Mouse (Mus musculus) limb, embryonic 14.5 days (tissue): Measurements from ENCODE around the gene Pard3b. TPM values are rescaled to one million over a fixed set of nuclear protein-coding genes. Genes with fewer than 3 reads are reported as not detected.

Experiments
- ATAC-seq: fragments of 200-750 bp; cut with Nextera tagmentation; 2 replicates; pipeline ENCODE4 v1.8.0; 2017; ENCODE audit warnings: low read depth, moderate number of reproducible peaks, moderate TSS enrichment; ENCODE audit not compliant: low FRiP score
- DNase-seq: peaks from one replicate; pipeline ENCODE4 v3.0.0-alpha.2; 2015; ENCODE audit warnings: low spot score
- H3K27ac ChIP-seq: fragments of 300-500 bp; sonication (generic); replicated peaks from 2 replicates; pipeline ENCODE4 v1.5.1; 2014; ENCODE audit warnings: low read depth, mild to moderate bottlenecking, low read length, moderate library complexity, mixed read lengths
- H3K27me3 ChIP-seq: fragments of 300-500 bp; sonication (generic); 2 replicates; pipeline ENCODE4 v1.6.1; 2014; ENCODE audit warnings: low read length, mixed read lengths; ENCODE audit not compliant: control insufficient read depth, insufficient read depth
- H3K36me3 ChIP-seq: fragments of 300-500 bp; sonication (generic); 2 replicates; pipeline ENCODE4 v1.6.1; 2014; ENCODE audit warnings: mild to moderate bottlenecking, low read length, moderate library complexity, mixed read lengths; ENCODE audit not compliant: control insufficient read depth, insufficient read depth
- H3K4me1 ChIP-seq: fragments of 300-500 bp; sonication (generic); 2 replicates; pipeline ENCODE4 v1.6.1; 2014; ENCODE audit warnings: antibody characterized with exemption, low read length, mixed read lengths; ENCODE audit not compliant: control insufficient read depth, insufficient read depth
- H3K4me2 ChIP-seq: fragments of 300-500 bp; sonication (generic); replicated peaks from 2 replicates; pipeline ENCODE4 v1.6.1; 2014; ENCODE audit warnings: low read depth, mild to moderate bottlenecking, low read length, moderate library complexity; ENCODE audit not compliant: severe bottlenecking
- H3K4me3 ChIP-seq: fragments of 300-500 bp; sonication (generic); replicated peaks from 2 replicates; pipeline ENCODE4 v1.5.1; 2014; ENCODE audit warnings: low read length
- H3K9ac ChIP-seq: fragments of 300-500 bp; sonication (generic); 2 replicates; pipeline ENCODE4 v1.6.1; 2014; ENCODE audit warnings: mild to moderate bottlenecking, low read depth, low read length, moderate library complexity; ENCODE audit not compliant: severe bottlenecking
- H3K9me3 ChIP-seq: fragments of 300-500 bp; sonication (generic); 2 replicates; pipeline ENCODE4 v1.6.1; 2016; ENCODE audit warnings: low read length; ENCODE audit not compliant: control insufficient read depth
- POLR2A ChIP-seq: fragments of 200-500 bp; IDR thresholded peaks from 2 replicates; pipeline ENCODE4 v1.8.0; 2012; ENCODE audit warnings: inconsistent platforms, mild to moderate bottlenecking, moderate library complexity, borderline replicate concordance; ENCODE audit not compliant: insufficient read depth, insufficient read length; ENCODE audit errors: extremely low read depth
- WGBS: fragments of 180-500 bp; shearing (Covaris S2); extraction: QIAGEN DNeasy Blood & Tissue Kit; methylation state at CpG from one replicate; pipeline ENCODE4 v1.1.7; 2014; 5-methylcytosine and 5-hydroxymethylcytosine counted together
- polyA plus RNA-seq, 2 experiments: library from polyadenylated mRNA; depleted of rRNA in 1 of 2; stranded (reverse) in 1 of 2; unstranded in 1 of 2; fragments of >200 nt; fragmentation: Nextera tagmentation in 1 of 2; extraction: Ambion mirVana in 1 of 2; gene quantifications; 2 replicates each; pipeline versions ENCODE4 v1.2.1 to v1.2.3; 2012 to 2014

The Pard3b gene
- polyA plus RNA-seq, 2 experiments = 5.3 to 21.0 TPM

DNA sequence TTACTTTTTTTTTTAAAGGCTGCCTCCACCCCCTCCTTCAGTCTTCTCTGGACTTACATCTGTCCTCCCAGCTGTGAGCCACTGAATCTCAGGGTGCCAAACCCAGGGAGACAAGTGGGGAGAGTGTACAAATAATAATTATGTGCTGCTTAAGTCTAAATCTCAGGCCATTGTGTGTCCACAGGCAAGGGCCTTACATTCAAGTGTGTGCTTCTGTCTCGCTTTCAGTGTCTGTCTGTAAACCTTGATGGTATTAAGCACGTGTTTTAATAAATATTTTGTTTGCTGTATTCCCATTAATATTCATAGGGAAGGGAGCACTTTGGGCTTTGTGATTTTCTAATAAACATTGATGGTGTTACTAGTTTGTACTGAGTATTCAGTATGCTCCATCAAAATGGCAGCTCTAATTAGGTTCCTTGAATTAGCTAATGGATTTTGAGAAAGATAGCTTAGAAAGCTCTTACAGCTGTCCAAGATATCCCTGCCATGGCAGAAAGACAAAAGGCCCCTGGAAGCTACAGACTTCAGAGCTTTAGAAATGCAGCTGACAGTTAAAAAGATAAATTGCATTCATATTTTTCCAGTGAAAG is 880.1 kb downstream of the Pard3b start:
- TF ChIP-seq POLR2A = no peak
- no peak overlapping the region for H3K4me3 ChIP-seq

DNA sequence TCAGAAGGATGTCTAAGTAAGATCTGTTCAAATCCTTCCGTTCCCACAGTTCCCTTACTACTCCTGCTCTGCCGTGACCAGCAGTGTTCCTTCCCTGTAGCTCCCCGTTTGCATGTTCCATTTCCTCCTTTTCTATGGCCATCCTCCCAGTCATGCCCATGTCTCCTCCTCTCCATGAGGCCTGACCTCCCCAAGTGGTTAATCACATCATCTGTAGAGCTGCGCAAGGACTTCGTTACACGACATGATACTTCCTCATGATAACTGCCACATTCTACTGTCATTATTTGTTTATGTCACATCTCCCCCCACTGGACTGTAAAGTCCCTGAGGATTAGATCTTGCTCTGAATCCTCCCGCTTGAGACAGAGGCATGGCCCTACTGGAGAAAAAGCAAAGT is 882.7 kb downstream of the Pard3b start:
- H3K27ac ChIP-seq = no peak overlapping the region
- ATAC-seq = no peak

More for the DNA sequence above, 880.1 kb downstream of the Pard3b start:
- no peak overlapping the region for H3K4me2 ChIP-seq
- H3K9ac ChIP-seq = no peak overlapping the region
- WGBS = 85% methylated on average over 2 of the region's 2 CpGs
- H3K36me3 ChIP-seq = no peaks in the 10 kb centered on the region
- no peak overlapping the region for H3K27ac ChIP-seq
- H3K27me3 ChIP-seq = no peaks in the 10 kb centered on the region
- no peak for DNase-seq
- H3K9me3 ChIP-seq = no peaks in the 10 kb centered on the region
- no peaks in the 10 kb centered on the region for H3K4me1 ChIP-seq
- no peak for ATAC-seq

DNA sequence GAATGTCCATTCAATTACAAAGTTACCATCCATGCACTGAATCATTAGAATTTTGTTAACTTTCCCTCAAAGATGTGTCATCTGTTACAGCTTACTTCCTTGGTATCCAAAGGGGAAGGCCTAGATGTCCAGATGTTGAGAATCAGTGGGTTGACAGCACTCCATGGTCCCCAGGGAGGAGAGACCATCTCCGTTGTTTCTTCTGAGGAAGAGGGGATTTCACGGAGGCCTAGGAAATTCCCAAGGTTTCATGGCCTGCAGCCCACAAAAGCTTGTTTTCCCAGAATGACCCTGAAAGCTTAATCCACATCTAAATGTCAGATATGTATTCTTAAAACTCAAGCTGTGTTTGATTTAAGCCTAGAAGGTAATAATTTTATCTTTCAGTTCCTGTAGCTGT is 884.1 kb downstream of the Pard3b start:
- WGBS = 73% methylated on average over 2 of the region's 2 CpGs
- peaks cover 4% of the 10 kb centered on the region for H3K4me1 ChIP-seq
- H3K9ac ChIP-seq = no peak overlapping the region
- ATAC-seq (no peak), DNase-seq (no peak)
- no peak overlapping the region for H3K27ac ChIP-seq
- no peaks in the 10 kb centered on the region for H3K36me3 ChIP-seq
- no peak for TF ChIP-seq POLR2A
- no peak overlapping the region for H3K4me3 ChIP-seq
- no peaks in the 10 kb centered on the region for H3K27me3 ChIP-seq
- no peak overlapping the region for H3K4me2 ChIP-seq
- no peaks in the 10 kb centered on the region for H3K9me3 ChIP-seq

More for the DNA sequence above, 882.7 kb downstream of the Pard3b start:
- Histone ChIP-seq H3K4me1 (no peaks in the 10 kb centered on the region), H3K9ac (no peak overlapping the region), H3K4me2 (no peak overlapping the region), H3K9me3 (no peaks in the 10 kb centered on the region), H3K27me3 (no peaks in the 10 kb centered on the region), H3K36me3 (no peaks in the 10 kb centered on the region), H3K4me3 (no peak overlapping the region)
- WGBS = 86% methylated on average over 7 of the region's 7 CpGs
- no peak for TF ChIP-seq POLR2A
- no peak for DNase-seq

DNA sequence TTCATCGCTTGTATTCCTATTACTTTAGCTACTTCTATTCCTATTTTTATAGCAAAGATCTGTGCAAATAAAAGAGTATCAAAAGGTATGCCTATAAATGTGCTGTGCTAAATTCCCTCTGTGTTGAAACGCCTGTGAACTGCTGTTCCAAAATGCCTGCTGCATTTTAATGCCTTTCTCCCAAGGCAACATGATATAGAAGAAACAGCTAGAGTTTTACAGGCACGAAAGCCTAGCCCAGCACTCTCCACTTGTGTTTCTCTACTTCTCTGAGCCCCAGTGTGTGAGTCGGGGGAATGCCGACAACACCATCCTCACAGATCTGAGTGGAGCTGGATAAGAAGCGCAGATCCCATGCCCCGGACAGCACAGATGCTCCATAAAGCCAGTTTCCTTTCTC is 889.2 kb downstream of the Pard3b start:
- 0 out of 2 replicates have a peak overlapping the region, but pooled peaks have one; percentile 25 for H3K4me2 ChIP-seq
- 23% methylated on average over 7 of the region's 7 CpGs for WGBS
- ATAC-seq (peak; percentile 60; the same call in 1 of the 2 replicates), DNase-seq (no peak)
- peaks cover 9% of the 10 kb centered on the region for H3K4me1 ChIP-seq
- TF ChIP-seq POLR2A = no peak
- H3K9ac ChIP-seq = no peak overlapping the region
- no peaks in the 10 kb centered on the region for H3K27me3 ChIP-seq
- no peaks in the 10 kb centered on the region for H3K9me3 ChIP-seq
- no peak overlapping the region for H3K4me3 ChIP-seq
- H3K36me3 ChIP-seq = no peaks in the 10 kb centered on the region
- H3K27ac ChIP-seq = peak overlapping the region; percentile 38; the same call in 1 of the 2 replicates

DNA sequence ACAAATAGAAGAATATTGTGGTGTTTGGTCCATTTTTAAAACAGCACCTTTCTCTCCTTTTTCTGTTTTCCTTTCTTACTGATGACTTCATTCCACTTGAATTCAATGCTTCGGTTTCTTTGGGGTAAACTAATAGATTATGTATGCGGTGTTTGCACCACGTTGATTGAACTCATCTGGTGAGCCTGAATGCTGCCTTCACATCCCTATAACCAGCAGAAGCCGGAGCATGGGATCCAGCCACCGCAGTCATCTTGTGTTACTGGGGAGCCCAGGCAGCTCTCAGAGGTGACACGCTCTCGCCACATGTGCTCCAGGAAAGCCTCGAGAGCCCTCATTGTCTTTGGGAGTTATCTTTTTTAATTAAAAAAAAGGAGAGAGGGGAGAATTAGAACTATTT is 891.3 kb downstream of the Pard3b start:
- Histone ChIP-seq H3K4me2 (no peak overlapping the region), H3K9me3 (no peaks in the 10 kb centered on the region), H3K4me1 (peaks cover 9% of the 10 kb centered on the region), H3K36me3 (no peaks in the 10 kb centered on the region), H3K9ac (no peak overlapping the region), H3K4me3 (no peak overlapping the region), H3K27ac (no peak overlapping the region), H3K27me3 (no peaks in the 10 kb centered on the region)
- no peak for TF ChIP-seq POLR2A
- 79% methylated on average over 8 of the region's 8 CpGs for WGBS
- ATAC-seq = no peak
- no peak for DNase-seq

DNA sequence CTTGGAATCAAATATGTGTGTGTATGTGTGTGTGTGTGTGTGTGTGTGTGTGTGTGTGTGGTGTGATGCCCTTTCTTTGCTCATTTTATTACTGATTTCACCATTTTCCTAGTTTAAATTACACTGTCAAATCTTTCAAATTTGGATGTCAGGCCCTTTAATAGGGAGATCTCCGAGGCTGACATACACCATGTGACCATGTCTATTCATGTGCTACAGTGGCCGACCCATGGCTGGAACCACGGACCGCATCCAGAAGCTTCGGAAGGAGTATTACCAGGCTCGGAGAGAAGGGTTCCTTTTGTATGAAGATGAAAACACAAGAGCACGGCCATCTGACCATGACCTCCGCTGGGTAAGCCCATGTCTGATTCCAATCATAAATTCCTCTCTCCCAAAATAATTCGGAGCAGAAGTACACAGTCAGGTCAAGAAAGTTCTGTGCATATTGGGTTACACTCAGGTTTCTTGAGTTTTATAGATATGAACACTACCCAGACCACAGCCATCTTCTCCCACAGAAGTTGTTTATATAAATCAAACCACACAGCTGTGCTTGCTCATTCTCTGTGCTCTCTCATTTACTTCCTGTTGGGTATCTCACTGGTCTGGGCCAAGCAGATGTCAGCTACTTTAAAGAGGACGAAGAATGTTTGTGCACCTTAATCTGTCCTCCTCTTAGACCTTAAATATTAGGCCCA is 894.0 kb downstream of the Pard3b start:
- no peak overlapping the region for H3K9ac ChIP-seq
- 79% methylated on average over 10 of the region's 10 CpGs for WGBS
- H3K27ac ChIP-seq = no peak overlapping the region
- no peak overlapping the region for H3K4me2 ChIP-seq
- no peaks in the 10 kb centered on the region for H3K27me3 ChIP-seq
- TF ChIP-seq POLR2A = no peak
- H3K9me3 ChIP-seq = no peaks in the 10 kb centered on the region
- DNase-seq (no peak), ATAC-seq (no peak)
- H3K4me1 ChIP-seq = peaks cover 7% of the 10 kb centered on the region
- no peak overlapping the region for H3K4me3 ChIP-seq
- H3K36me3 ChIP-seq = no peaks in the 10 kb centered on the region
